Mouse (Mus musculus) frontal cortex, postnatal 25 days (tissue): ENCODE data around the gene Msi1.
"Not testable (repeated sequence)": the region's sequence is repeated elsewhere in the genome, so short reads cannot be mapped to it uniquely, and the experiment has no call there.

Experiments used
- DNase-seq, 2 experiments: peaks; one replicate each; pipeline ENCODE4 v3.0.0; 2022; ENCODE audit warnings: low spot score in 2 of 2

Gene Msi1

GRCm38 (mm10) chr5:115434280-115434852, 5.0 kb downstream of the Msi1 start:
- no peak for DNase-seq

GRCm38 (mm10) chr5:115434853-115435754, 5.7 kb downstream of the Msi1 start:
- DNase-seq: no peak

GRCm38 (mm10) chr5:115435755-115436379, 6.5 kb downstream of the Msi1 start:
- DNase-seq: no peak

- DNase-seq: peak; percentile 74 to 79
Observed at GRCm38 (mm10) chr5:115436421-115437124, 7.2 kb downstream of the Msi1 start.

GRCm38 (mm10) chr5:115437242-115437944, 8.0 kb downstream of the Msi1 start:
- no peak for DNase-seq

- DNase-seq: no peak
Observed at GRCm38 (mm10) chr5:115437945-115438315, 8.5 kb downstream of the Msi1 start.

- DNase-seq: no peak
Observed at GRCm38 (mm10) chr5:115438667-115439066, 9.3 kb downstream of the Msi1 start.

GRCm38 (mm10) chr5:115441205-115441849, 11.9 kb downstream of the Msi1 start:
- DNase-seq: peak; percentile 58 to 74

- not testable (repeated sequence) for DNase-seq
Observed at GRCm38 (mm10) chr5:115442663-115443062, 13.3 kb downstream of the Msi1 start.

- DNase-seq: no peak
Observed at GRCm38 (mm10) chr5:115444130-115444529, 14.7 kb downstream of the Msi1 start.

GRCm38 (mm10) chr5:115447108-115447507, 17.7 kb downstream of the Msi1 start:
- DNase-seq: no peak

GRCm38 (mm10) chr5:115449247-115449646, 19.8 kb downstream of the Msi1 start:
- DNase-seq: no peak

GRCm38 (mm10) chr5:115450410-115451317, 21.3 kb downstream of the Msi1 start:
- DNase-seq: no peak

GRCm38 (mm10) chr5:115454422-115455090, 25.2 kb downstream of the Msi1 start:
- DNase-seq: no peak

GRCm38 (mm10) chr5:115455838-115456237, 26.4 kb downstream of the Msi1 start:
- DNase-seq: no peak

- DNase-seq: no peak
Observed at GRCm38 (mm10) chr5:115458918-115459317, 29.5 kb downstream of the Msi1 start.

- DNase-seq: no peak
Observed at GRCm38 (mm10) chr5:115464408-115465115, 35.2 kb downstream of the Msi1 start.

GRCm38 (mm10) chr5:115465642-115466420, 36.4 kb downstream of the Msi1 start, which contains the start of gene Pla2g1b:
Gene Pla2g1b (plus strand): TSS chr5:115466262.
- no peak for DNase-seq
